ENCODE assay signal across 31 mouse cellular contexts in genomic region chr13:30557751-30558150, GRCm38 (mm10).
"Had no signal": no experiment of that assay in that cellular context is flagged by ENCODE, and none has a peak within 500 bp of the region (broad histone marks: within the 10 kb centered on the region; RNA-seq: fewer than 3 reads in every experiment).

No protein-coding gene starts in this region.

- H3K9me3 ChIP-seq: heart, embryonic 12.5 days; heart, embryonic 13.5 days; heart, embryonic 15.5 days; hindbrain, embryonic 10.5 days; hindbrain, embryonic 12.5 days; hindbrain, embryonic 13.5 days; hindbrain, embryonic 15.5 days; intestine, embryonic 15.5 days; kidney, embryonic 15.5 days had no signal

- DNase-seq: heart, postnatal 10 days; heart, postnatal 14 days; heart, postnatal 36 days; heart, postnatal 4 days; kidney, adult 11 months; kidney, adult 18-20 months; kidney, adult 2 months; kidney, adult 8-10 months; kidney, adult 9 months; kidney, postnatal 10 days; kidney, postnatal 14 days; kidney, postnatal 25 days; kidney, postnatal 36 days; kidney, postnatal 4 days; layer of hippocampus, adult 9-11 months; layer of hippocampus, postnatal 36 days had no signal

- H3K4me2 ChIP-seq: heart, embryonic 11.5 days; heart, embryonic 12.5 days; heart, embryonic 13.5 days; heart, embryonic 15.5 days; hindbrain, embryonic 12.5 days; hindbrain, embryonic 13.5 days; hindbrain, embryonic 14.5 days; hindbrain, embryonic 15.5 days; intestine, embryonic 15.5 days; kidney, embryonic 15.5 days had no signal

- H3K27me3 ChIP-seq: heart, embryonic 13.5 days; heart, embryonic 15.5 days; hindbrain, embryonic 12.5 days; hindbrain, embryonic 15.5 days; intestine, embryonic 15.5 days; kidney, embryonic 15.5 days had no signal

- H3K9ac ChIP-seq: heart, embryonic 12.5 days; heart, embryonic 13.5 days; heart, embryonic 15.5 days; hindbrain, embryonic 12.5 days; hindbrain, embryonic 13.5 days; hindbrain, embryonic 14.5 days; hindbrain, embryonic 15.5 days; intestine, embryonic 15.5 days; kidney, embryonic 15.5 days had no signal

- H3K27ac ChIP-seq: heart, embryonic 13.5 days; heart, embryonic 15.5 days; hindbrain, embryonic 10.5 days; hindbrain, embryonic 12.5 days; hindbrain, embryonic 13.5 days; hindbrain, embryonic 14.5 days; hindbrain, embryonic 15.5 days; hindbrain, postnatal 0 days; intestine, embryonic 15.5 days; kidney, embryonic 15.5 days; kidney, postnatal 0 days; layer of hippocampus, adult 2 months; left cerebral cortex, adult 2 months had no signal

- H3K4me3 ChIP-seq: heart, embryonic 12.5 days; heart, embryonic 13.5 days; heart, embryonic 15.5 days; hindbrain, embryonic 10.5 days; hindbrain, embryonic 12.5 days; hindbrain, embryonic 13.5 days; hindbrain, embryonic 15.5 days; intestine, embryonic 15.5 days; kidney, embryonic 15.5 days; layer of hippocampus, adult 2 months; left cerebral cortex, adult 2 months had no signal

- H3K4me1 ChIP-seq: heart, embryonic 12.5 days; heart, embryonic 13.5 days; heart, embryonic 15.5 days; hindbrain, embryonic 10.5 days; hindbrain, embryonic 12.5 days; hindbrain, embryonic 13.5 days; hindbrain, embryonic 15.5 days; intestine, embryonic 15.5 days; kidney, embryonic 15.5 days had no signal

- H3K36me3 ChIP-seq: heart, embryonic 12.5 days; heart, embryonic 13.5 days; heart, embryonic 15.5 days; hindbrain, embryonic 10.5 days; hindbrain, embryonic 12.5 days; hindbrain, embryonic 13.5 days; hindbrain, embryonic 15.5 days; intestine, embryonic 15.5 days; kidney, embryonic 15.5 days had no signal
